Mouse (Mus musculus) mouse trophoblast stem cell (cell line): ENCODE results near the gene Fn1.

Experiments
- in situ Hi-C, 2 experiments: fragments of 300-500 bp; cut with MseI, MboI; formaldehyde crosslinking; loops; 2 replicates in 1 of 2; 3 replicates in 1 of 2; pipeline ENCODE4 v1.15.1; 2025

The Fn1 gene

GRCm38 (mm10) chr1:71652551-71653399 is at the start of gene Fn1:
TSS of gene Fn1 (minus strand) at chr1:71653200.
- in situ Hi-C loops = no loop called here

GRCm38 (mm10) chr1:71696093-71696492 is 43.1 kb upstream of the Fn1 start:
- in situ Hi-C loops = no loop called here

- in situ Hi-C loops = no loop called here
Observed at GRCm38 (mm10) chr1:71691472-71692277, 38.7 kb upstream of the Fn1 start.

GRCm38 (mm10) chr1:71688926-71689303 is 35.9 kb upstream of the Fn1 start:
- in situ Hi-C loops = no loop called here

GRCm38 (mm10) chr1:71688272-71688925 is 35.4 kb upstream of the Fn1 start:
- in situ Hi-C loops = no loop called here

DNA sequence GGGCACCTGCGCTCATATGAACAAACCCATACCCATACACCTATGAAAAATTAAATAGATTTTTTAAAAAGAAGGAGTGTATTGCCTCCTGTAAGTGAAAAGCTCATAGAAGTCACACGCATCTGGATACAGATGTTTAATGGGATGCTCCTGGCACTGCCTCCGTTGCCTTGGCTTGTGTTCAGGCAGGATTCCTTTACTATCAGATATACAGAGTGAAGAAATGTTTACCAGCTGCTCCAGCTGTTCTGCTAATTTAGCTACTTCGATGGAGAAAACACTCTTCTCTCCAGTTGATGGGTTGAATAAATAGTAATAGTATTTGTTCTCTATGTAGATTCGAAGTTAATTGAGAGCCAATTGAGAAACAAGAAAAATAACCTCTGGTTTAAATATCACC is 33.8 kb upstream of the Fn1 start:
- in situ Hi-C loops = no loop called here

DNA sequence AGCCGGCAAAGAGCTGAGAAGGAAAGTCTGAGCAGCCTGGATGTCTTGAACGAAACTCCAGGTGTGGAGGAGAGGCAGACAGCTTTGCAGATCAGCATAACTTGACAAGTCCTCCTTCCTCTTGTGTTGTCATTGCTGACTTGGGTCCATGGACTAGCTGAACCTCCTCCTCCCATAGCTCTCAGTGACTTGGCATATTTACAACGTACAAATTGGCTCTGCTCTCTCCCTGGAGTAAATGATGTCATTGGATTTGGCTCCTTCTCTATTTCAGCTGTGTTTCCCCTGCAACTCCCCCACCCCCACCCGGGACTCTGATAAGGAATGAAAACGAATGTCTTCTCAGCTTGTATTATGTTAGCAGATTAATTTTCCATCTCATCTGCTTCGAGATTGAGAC is 30.7 kb upstream of the Fn1 start:
- in situ Hi-C loops = no loop called here

- in situ Hi-C loops = no loop called here
Observed at GRCm38 (mm10) chr1:71682194-71682715, 29.3 kb upstream of the Fn1 start.

DNA sequence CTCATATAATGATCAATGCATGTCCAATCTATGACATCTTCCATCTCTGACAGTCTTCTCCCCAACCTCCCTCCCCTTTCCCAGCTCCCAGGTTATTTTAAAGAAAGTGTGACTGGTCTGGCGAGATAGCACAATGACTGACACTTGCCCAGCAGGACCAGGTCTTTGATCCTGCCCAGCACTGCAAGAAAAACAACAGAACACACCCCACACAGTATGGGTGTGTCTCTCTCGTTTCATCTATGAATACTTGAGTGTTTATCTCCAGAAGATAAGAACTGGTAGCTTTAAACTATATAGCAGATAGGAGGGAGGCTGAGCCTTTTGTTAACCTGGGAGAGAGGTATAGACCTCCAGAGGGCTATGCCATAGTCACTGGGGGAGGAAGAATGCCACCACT is 28.3 kb upstream of the Fn1 start:
- in situ Hi-C loops = no loop called here

GRCm38 (mm10) chr1:71680046-71680672 is 27.2 kb upstream of the Fn1 start:
- in situ Hi-C loops = no loop called here

DNA sequence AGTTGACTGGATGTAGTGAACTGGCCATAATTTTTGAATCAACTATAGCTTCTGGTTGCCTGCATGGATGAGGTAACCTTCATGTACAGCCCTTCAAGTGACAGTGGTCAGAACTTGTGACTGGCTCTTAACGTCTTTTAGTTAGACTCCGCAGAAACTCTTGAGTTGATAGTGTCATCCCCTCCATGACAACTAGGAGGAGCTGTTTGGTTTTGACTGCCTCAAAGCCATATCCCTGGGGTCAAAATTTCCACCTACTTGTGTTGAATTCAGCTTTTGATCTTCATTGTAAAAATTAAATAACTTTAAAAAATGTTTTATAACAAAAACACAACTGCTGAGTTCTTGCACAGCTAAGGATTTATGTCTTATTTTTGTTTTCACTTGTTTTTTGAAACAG is 22.4 kb upstream of the Fn1 start:
- in situ Hi-C loops = no loop called here

DNA sequence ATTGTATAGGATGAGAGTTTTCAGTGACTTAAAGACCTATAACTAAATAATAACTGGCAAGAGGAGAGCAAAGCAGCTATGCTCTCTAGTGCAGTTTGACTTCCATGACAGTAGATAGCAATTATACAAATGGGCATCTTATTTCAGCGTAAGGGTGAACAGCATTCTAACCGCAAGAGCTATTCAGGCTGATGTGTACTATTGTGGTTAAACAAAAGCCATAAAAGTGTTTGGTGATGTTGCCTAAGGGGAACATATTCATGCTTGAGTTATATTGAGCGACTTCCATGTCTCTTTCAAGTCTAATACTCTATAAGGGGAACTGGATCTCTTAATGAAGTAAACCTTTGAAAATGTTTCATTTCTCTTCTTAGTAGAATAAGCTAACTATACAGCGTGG is 21.3 kb upstream of the Fn1 start:
- in situ Hi-C loops = no loop called here

- in situ Hi-C loops = no loop called here
Observed at GRCm38 (mm10) chr1:71673398-71673910, 20.5 kb upstream of the Fn1 start.

GRCm38 (mm10) chr1:71672346-71672745 is 19.3 kb upstream of the Fn1 start:
- in situ Hi-C loops = no loop called here

GRCm38 (mm10) chr1:71663242-71663641 is 10.2 kb upstream of the Fn1 start:
- in situ Hi-C loops = no loop called here

DNA sequence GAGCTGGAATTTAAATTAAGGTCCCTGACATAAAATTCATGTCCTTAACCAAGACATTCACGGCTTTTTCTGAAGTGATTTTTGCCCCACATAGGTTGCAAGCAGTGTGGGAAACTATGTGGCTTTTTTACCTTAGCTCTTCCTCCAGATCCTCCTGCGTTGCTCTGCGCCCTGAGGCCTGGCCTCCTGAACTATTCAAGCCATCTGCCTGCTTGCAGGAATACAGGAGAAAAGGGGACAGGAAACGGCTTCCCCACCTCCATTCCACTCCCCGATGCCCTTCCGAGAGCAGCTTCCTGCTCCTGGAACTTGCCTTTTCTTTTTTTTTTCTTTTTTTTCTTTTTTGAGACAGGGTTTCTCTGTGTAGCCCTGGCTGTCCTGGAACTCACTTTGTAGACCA is 5.6 kb upstream of the Fn1 start:
- in situ Hi-C loops = no loop called here

GRCm38 (mm10) chr1:71656309-71656708 is 3.3 kb upstream of the Fn1 start:
- in situ Hi-C loops = no loop called here

- in situ Hi-C loops = no loop called here
Observed at GRCm38 (mm10) chr1:71654221-71654620, 1.2 kb upstream of the Fn1 start.

GRCm38 (mm10) chr1:71653400-71654159 is 580 bp upstream of the Fn1 start:
- in situ Hi-C loops = no loop called here

- in situ Hi-C loops = no loop called here
Observed at GRCm38 (mm10) chr1:71651828-71652227, 1.2 kb downstream of the Fn1 start.

DNA sequence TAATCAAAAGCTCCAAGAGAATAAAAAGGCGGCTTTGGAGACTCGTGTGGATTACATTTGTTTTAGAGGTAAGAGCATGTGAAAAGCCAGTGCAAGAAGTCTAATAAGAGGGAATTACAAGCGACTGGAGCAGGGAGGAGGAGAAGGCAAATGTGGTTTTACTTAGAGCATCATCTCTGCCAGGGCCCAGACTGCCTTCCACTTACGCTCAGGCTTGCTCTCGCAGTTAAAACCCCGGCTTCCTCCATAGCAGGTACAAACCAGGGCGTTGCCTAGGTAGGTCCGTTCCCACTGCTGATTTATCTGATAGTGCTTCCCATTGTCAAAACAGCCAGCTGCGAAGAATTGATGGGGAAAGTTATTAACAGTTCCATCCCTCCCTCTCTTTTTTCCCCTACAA is 1.7 kb downstream of the Fn1 start:
- in situ Hi-C loops = no loop called here
